Mouse (Mus musculus) left cerebral cortex, postnatal 25 days (tissue): Measurements from ENCODE around the gene Ppox. TPM values are rescaled to one million over a fixed set of nuclear protein-coding genes. Genes with fewer than 3 reads are reported as not detected.
"Not testable (repeated sequence)": the region's sequence is repeated elsewhere in the genome, so short reads cannot be mapped to it uniquely, and the experiment has no call there.

ENCODE experiments used
- DNase-seq, 2 experiments: peaks; one replicate each; pipeline ENCODE4 v3.0.0; 2022; ENCODE audit warnings: low spot score in 2 of 2, mixed read lengths in 1 of 2
- intact Hi-C: fragments of 180-260 bp; cut with DNase I; formaldehyde crosslinking; loops from one replicate; pipeline ENCODE4 v1.15.1; 2025
- total RNA-seq, 2 experiments: library from RNA; stranded (reverse); gene quantifications; 2 replicates each; pipeline ENCODE4 v1.2.3; 2021

Gene Ppox
- total RNA-seq, result 10 to 100 TPM; 19.9 to 29.4 TPM

DNA sequence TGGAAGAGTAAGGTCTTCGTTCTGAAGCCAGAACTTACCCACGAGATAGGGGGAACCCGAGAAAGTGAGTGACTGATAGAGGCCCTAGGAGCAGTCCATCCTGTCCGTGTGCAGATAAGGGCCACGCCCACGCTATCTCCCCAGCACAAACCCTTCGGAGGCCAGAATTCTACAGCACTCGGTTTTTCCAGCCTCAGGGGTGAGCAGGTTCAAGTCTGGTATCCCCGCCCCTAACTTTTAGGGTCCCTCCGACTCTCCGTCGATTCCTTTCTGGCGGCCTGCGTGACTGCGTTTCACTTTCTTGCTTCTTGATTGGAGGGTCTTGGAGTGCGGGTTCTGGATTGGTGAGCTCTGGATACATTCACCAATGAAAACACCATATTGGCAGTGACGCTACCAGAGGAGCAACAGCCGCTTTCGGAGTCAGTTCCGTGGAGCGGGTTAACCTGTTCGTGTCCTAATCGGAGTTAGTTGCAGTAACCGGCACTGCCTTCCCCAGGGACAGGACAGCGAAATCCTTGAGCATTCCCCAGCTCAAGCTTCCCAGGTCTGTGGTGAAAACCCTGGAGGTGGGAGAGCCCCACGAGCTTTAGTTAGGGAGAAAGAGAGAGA lies at the start of gene Ppox:
Gene Ppox, minus strand, starts transcription at position 271 of the 612 bp plus-strand sequence.
- DNase-seq, result peak; percentile 92 to 99
- intact Hi-C loops, result loop anchor here (1.0 kb wide), 1 partner anchor 34 kb away; no protein-coding TSS in a partner anchor

DNA sequence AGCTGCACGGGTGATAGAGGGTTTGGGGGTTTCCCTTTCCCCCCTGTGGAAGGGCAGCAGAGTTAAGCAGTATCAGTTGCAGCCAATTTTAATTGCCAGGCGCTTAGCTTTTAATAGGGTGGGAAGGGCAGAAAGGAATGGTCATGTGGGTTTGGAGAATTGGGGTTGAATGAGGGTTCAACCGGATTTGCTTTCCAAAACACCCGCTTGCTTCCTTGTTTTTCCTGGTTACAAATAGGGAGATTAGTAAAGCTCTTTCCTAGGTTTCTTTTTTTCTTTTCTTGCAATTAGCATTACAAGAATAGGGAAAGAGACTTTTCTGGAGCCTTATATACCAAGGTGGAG lies 49.2 kb upstream of the Ppox start:
- DNase-seq, result no peak
- intact Hi-C loops, result no loop called here

DNA sequence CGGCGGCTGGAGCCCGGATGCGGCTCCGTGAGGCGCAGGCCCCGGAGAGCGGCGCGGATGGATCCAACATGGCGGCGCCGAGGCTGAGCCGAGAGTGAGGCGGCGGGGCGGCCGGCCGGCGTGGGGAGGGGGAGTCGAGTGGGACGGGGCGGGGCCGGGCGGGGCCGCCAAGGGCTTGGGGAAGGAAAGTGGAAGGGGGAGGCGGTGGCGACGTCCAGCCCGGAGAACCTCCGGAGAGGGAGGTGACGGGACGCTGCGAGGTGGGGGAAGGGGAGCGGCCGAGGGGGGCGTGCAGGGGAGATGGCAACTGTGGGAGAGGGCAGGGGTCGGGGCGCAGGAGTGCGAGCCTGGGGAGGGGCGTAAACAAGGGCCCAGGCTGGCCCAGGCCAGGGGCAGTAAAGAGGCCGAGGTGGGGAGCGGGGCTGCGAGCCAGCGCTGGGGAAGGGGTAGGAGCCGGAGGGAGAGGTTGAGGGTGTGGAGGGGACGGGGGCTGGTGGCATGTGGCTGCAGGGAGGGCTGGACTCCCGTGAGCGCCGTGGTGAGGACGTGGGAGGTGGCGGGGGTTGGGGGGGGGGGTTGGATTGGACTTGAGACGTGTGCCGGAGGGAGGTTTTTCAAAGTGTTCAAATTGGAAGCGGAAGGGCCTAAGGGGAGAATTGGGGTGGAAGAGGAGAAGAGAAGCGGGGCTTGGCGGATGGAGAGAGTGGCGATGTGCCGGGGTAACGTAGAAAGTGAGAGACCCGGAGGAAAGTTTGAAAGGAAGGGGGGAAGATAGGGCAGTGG lies 48.6 kb upstream of the Ppox start:
- DNase-seq, result peak in 1 of 2 experiments; percentile 37
- intact Hi-C loops, result loop anchor here (2.0 to 5.0 kb wide), 2 partner anchors 35 to 107 kb away; partner anchors contain the start of genes Tomm40l and Ufc1

DNA sequence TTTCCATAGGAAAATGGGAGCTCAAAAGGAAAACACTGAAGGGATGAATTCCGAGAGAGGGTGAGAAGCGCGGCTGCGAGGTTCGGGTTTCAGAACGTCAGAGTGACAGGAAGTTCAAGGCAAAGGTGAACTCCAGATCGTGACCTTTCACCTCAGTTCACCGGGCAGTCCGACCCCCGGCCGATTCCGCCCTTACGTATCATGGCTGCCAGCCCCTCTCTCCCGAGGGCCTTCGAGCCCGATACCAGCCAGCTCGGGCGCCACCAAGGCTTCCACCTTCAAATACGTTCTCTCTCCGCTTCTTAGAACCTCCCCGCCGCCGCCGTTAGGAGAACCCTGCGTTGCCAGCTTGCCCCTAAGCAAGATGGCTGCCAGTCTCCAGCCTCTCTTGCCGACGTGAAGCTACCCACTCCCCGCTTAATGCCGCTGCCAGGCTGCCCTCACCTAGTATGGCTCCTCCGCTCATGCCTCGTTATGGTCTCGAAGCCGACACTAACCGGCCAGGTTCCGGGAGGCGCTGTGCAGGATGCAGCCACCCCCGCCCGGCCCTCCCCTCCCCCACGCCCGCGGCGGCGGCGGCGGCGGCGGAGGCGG lies 48.0 kb upstream of the Ppox start, which contains the start of gene Dedd:
Gene Dedd, plus strand, starts transcription at position 307 of the 594 bp plus-strand sequence.
- intact Hi-C loops, result loop anchor here (2.0 to 5.0 kb wide), 2 partner anchors 34 to 107 kb away; partner anchors contain the start of genes Tomm40l and Ufc1
- peak; percentile 94 to 97 for DNase-seq

DNA sequence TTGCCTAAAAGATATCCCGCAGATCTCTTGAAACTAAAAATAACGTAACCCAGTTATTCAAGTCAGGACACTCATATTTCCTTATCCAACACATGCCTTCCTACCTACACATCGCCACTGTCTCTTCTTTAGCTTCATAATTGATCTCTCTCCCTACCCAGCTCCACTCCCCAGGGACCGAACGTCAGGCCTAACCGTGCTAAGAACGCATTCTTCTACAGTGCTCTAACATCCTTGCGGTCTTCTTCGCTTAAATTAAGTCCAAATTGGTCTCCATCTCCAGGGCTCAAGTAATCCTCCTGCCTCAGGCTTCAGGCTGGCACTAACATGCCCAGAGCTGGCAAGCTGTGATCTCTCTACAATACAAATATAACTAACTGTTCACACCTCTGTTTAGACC lies 47.3 kb upstream of the Ppox start:
- DNase-seq, result no peak
- intact Hi-C loops, result loop anchor here (2.0 to 5.0 kb wide), 2 partner anchors 33 to 106 kb away; partner anchors contain the start of genes Tomm40l and Ufc1

DNA sequence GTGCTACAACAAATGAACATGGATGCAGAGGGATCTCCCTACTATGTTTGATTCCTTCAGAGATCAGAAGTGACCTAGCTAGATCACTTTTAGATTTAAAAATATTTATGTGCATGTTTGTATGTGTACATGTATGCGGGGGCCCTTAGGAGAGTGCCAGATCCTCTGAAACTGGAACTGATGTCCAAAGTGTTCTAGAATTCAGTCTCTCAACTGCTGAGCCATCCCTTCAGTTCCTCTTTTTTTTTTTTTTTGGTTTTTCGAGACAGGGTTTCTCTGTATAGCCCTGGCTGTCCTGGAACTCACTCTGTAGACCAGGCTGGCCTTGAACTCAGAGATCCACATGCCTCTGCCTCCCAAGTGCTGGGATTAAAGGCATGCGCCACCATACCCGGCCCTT lies 45.6 kb upstream of the Ppox start:
- intact Hi-C loops, result loop anchor here (5.0 kb wide), 1 partner anchor 104 kb away; the partner anchor contains the start of gene Tomm40l
- DNase-seq, result not testable (repeated sequence)

DNA sequence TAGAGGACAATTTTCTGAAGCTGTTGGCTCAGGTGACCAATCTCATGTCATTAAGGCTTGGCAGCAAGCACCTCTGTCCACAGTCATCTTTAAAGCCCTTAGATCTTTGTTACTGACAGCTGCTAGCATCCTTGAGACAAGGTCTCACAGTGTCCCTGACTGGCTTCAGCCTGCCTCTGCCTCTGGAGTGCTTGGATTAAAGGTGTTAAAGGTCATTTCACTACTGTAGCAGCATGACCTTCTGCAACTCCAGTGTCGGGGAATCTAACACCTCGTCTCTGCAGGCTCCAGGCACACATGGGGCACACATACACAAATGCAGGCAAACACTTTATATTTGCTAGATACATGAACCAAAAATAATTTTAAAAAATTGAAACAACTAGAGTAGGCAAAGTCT lies 44.6 kb upstream of the Ppox start:
- intact Hi-C loops, result loop anchor here (5.0 kb wide), 1 partner anchor 103 kb away; the partner anchor contains the start of gene Tomm40l
- DNase-seq, result no peak

DNA sequence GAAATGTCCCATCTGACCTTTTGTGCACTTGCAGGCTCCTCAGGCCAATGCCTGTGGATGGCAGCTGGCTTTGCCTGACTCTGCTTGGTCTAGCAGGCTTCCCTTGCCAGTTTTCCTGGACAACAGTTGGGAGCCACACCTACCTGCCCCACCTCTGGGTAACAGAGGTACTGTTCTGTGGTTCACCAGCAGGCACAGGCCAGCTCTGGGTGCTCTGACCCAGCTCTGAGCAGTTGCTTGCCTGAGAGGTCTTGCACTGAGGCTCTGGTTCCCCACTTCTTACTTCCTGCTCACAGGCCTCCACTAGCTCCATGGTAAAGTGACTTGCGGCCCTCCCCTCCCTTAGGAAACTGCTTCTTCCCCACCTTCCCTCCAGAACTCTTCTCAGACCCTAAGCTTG lies 41.0 kb upstream of the Ppox start:
- intact Hi-C loops, result loop anchor here (5.0 kb wide), 1 partner anchor 35 kb away; no protein-coding TSS in a partner anchor

DNA sequence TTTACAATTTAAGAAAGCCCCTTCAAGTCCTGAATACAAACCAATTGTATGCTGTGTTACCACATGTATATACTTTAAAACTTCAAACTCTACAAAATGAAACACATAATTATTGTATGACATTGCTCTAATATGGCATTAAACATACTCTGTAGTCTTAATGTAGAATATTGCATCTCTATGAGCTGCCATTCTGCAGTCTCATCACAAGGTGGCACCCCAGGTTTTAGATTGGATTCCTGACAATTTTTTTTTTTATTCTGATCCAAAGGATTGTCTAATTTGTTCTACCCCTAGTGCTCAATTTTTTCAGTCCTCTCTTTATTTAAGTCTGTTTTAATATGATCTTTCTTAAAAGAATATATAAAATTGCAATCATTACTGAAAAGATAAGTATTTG lies 40.4 kb upstream of the Ppox start:
- no peak for DNase-seq
- intact Hi-C loops, result loop anchor here (5.0 kb wide), 1 partner anchor 36 kb away; no protein-coding TSS in a partner anchor

More for the DNA sequence above, 41.0 kb upstream of the Ppox start:
- no peak for DNase-seq

DNA sequence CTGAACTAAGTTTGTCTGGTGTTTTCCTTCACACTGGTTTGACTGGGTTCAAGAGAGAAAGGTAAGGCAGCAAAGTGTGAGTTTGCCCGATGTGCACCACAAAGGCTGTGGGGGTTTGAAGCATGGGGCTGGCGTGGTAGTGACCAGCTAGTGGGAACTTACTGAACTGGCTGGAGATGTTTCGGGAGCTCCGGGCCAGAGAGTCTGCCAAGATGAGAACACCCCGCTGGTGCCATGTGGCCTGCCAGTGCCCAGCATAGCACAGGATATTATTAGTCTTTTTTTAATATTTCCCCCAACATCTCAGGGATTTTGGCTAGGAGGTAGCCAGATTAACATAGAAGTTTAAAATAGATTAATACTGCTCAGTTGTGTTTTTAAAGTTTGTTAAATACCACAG lies 39.2 kb upstream of the Ppox start:
- intact Hi-C loops, result loop anchor here (5.0 kb wide), 1 partner anchor 37 kb away; no protein-coding TSS in a partner anchor
- no peak for DNase-seq

DNA sequence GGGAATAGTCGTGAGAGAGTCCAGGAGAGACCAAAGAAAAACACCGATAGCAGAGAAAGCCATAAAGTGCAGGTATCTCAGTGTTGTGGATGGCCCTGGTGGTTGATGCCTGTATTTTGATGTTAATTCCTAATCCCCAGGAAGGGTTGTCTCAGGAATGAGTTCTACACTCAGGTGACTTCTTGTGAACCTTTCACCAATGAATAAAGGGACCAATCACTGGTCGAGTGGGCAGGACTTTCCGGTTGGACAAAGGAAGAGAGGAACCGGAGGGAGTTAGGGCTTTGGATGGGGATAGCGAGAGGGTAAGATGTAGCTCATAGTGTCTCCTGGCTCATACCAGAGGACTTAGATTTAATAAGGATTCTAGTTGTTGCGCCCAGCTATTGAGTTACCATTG lies 38.8 kb upstream of the Ppox start:
- no peak for DNase-seq
- intact Hi-C loops, result loop anchor here (5.0 kb wide), 1 partner anchor 38 kb away; no protein-coding TSS in a partner anchor

DNA sequence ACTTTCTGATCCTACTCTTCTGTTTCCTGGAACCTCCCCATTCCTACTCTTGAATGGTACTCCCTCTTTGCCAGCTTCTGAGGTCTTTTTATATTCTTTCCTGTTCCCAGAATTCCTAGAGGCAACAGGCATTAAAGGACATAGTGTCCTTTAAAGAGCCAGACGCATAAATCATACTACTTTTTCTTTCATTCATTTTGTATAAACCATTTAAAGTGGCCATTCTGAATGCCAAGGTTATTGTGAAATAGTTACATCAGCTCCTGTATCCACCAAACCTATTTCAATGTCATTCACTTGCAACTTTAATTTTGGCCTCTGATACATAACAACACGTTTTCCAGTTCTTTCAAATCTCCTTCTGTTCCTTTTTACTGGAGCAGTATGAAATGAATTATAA lies 28.3 kb upstream of the Ppox start:
- DNase-seq, result no peak
- intact Hi-C loops, result no loop called here

DNA sequence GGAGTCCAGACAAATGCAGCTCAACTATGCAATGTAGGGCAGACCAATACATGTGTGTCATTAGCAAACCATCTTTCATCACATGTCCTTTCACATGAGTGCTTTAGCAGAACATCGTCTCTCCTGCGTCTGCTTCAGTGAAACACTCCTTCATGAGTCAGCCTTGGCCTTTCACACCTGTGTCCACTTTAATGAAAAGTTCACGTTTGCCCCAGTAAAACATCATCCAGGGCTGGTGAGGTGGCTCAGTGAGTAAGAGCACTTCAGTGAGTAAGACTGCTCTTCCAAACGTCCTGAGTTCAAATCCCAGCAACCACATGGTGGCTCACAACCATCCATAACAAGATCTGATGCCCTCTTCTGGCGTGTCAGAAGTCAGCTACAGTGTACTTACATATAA lies 25.2 kb upstream of the Ppox start:
- DNase-seq, intact Hi-C loops: not testable (repeated sequence)

DNA sequence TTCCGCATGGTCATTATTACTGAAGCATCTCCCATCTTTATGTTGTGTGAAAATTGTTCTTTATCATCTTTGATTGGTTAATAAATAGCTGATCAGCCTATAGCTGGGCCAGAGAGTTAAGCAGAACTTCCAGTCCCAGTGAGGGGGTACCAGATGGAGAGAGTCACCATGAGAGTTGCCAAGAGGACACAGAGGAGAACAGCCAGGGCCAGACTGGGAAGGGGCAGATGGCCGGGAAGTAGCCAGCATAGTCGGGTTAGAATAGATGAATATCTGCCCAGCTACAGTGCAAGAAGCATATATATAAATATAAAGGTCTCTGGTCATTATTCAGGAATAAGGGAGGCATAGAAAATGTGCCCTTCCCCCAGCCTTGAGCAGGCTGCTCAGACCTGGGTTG lies 17.2 kb upstream of the Ppox start:
- intact Hi-C loops, result no loop called here
- DNase-seq, result no peak

DNA sequence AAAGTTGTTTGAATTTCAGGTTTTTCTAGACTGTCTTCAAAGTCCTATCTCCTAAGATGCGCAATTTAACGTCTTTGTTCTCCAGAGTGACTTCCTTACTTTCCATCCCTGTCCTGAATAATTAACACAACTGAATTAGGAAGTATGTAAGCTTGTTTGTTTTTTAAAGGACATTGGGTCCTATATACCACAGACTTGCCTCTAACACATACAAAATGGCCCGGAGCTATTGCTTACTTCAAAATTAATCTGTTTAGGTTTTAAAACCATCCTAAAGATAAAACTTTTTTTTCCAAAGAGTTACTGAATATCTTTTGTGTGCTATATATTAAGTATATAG lies 14.0 kb upstream of the Ppox start:
- intact Hi-C loops, result loop anchor here (2.0 kb wide), 1 partner anchor 34 kb away; the partner anchor contains the start of gene Dedd

DNA sequence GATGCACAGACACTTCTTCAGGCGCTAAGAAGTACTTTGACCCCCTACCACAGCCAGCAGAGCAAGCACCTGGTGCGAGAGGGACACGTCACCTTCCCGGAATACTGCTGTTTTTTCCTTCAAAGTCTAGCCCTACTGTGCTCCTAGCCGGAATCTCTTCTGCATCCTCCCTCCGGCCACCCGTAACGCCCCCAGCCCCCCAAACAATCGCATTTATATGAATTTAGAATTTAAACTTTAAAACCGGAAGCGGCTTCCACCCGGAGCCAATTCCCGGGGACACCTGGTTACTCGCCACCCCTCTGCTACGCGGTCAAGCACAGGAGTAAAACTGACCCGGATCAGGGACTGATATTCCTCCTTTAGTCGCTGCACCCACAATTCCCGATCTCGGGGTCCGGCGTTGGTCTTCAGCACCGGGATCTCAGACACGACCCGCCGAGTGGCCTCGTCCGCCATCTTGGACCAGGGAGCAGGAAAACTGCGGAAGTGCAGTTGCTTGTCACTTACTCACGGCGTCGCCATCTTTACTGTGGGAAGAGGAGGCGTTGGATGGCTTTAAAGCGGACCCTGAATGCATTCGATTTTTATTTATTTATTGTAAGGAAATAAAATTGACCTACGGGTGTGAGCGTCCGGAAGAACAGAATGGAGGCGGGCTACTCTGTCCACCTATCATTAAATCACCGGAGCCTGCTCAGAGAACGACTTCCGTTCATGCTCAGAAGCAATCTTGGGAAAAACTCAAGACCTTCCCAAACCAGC lies 13.5 kb upstream of the Ppox start, which contains the start of gene Ufc1:
Gene Ufc1, minus strand, starts transcription at position 727 of the 765 bp plus-strand sequence.
- intact Hi-C loops, result loop anchor here (2.0 kb wide), 1 partner anchor 34 kb away; the partner anchor contains the start of gene Dedd

More for the DNA sequence above, 14.0 kb upstream of the Ppox start:
- no peak for DNase-seq

DNA sequence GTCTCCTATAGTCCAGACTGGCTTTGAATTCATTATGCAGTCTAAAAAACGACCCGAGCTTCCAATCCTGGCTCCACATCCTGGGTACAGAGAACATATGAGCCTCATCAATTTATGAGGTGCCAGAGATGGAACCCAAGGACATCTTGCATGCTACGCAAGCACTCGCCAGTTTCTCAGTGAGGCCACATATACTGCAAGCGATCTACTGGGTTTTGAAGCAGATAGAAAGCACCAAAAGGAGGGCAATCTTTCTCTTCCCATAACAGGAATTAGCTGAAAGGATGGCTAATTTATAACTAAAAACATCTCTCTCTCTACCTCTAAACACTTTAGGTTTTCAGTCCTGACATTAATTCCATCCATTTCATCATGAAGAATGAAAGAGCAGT lies 12.9 kb upstream of the Ppox start:
- intact Hi-C loops, result loop anchor here (2.0 kb wide), 1 partner anchor 35 kb away; the partner anchor contains the start of gene Dedd

More for the DNA sequence above, 13.5 kb upstream of the Ppox start, which contains the start of gene Ufc1:
- DNase-seq, result peak; percentile 88 to 89

DNA sequence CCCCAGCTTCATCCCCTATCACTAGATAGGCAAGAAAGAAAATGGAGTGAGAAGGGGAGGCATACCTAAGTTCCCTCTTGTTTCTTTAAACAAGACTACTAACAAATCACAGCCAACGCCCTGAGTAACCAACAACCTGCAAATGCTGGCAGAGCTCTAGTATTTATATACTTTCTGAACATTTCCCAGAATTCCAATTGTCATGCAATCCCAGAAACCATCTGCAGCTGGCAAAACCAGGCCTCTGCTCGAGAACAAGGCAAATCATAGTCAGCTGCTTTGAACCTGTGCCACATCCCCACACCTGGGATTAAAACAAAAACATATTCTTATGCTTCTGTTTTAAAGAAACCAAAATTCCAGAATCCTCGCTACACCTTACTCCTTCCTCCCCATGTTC lies 12.4 kb upstream of the Ppox start:
- intact Hi-C loops, result no loop called here
- no peak for DNase-seq

More for the DNA sequence above, 12.9 kb upstream of the Ppox start:
- DNase-seq, result no peak

DNA sequence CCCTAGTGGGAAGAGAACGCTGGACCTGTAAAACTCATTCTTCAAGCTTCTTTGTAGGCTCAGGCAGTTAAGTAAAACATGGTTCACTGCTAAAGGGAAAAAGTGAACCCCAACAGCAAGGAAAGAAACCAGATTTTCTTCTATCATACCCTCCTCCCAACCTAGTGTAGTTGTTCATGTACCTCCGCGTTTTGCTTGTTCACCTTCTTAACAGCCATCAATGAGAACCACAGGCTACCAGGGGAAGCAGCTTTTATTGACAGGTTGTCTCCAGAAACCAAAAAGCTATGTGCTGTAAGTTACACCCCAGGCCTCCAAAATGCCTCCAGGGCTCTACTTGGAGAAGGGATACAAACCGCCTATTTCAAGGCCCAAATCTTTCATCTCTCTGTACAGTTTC lies 7.3 kb upstream of the Ppox start:
- intact Hi-C loops, result no loop called here
- DNase-seq, result no peak
